Comparison of ENCODE assay signal across 14 mouse cellular contexts in the genomic region with DNA sequence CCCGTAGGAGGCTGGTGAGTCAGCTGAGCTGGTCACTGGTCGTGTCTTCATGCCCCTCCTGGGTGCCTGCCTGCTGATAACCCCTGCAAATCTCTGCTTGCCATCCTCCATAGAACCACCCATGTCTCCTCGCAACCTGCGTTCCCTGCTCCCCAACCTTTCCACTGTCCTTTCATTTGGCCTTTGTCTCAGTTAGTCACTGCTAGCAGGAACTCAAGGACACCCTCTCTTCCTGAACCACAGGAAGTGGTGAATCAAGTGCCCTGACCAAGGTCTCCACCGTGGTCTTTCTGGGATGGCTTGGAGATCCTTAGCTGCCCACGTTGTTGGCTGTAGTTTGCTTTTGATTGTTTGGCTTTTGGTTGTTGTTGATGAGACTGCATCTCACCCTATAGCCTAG. TPM values are rescaled to one million over a fixed set of nuclear protein-coding genes. Genes with fewer than 3 reads are reported as not detected.
DNase-seq lines count a peak whose midpoint lies in the region.
"Had no signal": no experiment of that assay in that cellular context is flagged by ENCODE, and none has a peak within 500 bp of the region (broad histone marks: within the 10 kb centered on the region; RNA-seq: fewer than 3 reads in every experiment).

No protein-coding gene starts in this region.

- DNase-seq in adrenal gland, postnatal 10 days: peak; percentile 35
- DNase-seq in adrenal gland, adult 18-20 months (ENCODE audit: low spot score in 2 of 2): no peak
- DNase-seq in 416B (ENCODE audit: low read depth): peak; percentile 84
- DNase-seq in adrenal gland, postnatal 36 days: peak; percentile 40 to 49
- no peak for DNase-seq in urinary bladder, postnatal 25 days (ENCODE audit: low spot score)
- DNase-seq in lung, postnatal 14 days: no peak
- DNase-seq: cerebellum, adult 18-20 months; cerebellum, adult 9-10 months; gastrocnemius, postnatal 10 days; heart, adult 11 months had no signal

RNA-seq across cellular contexts. Expression of gene Cyth4, which starts 4.3 kb away (rescaled TPM):
- 1 to 10 TPM; 7.0 to 9.9 TPM for total RNA-seq in adrenal gland, postnatal 10 days (2021)
- 1 to 10 TPM; 8.0 to 9.9 TPM for total RNA-seq in adrenal gland, adult 18-20 months (2021)
- 10 to 100 TPM in 1 of 2 experiments, 1 to 10 TPM in 1; 6.8 to 10.2 TPM for total RNA-seq in adrenal gland, postnatal 36 days (2021)

RNA-seq across cellular contexts. Expression of gene Rac2, which starts 28.6 kb away (rescaled TPM):
- 10 to 100 TPM; 21.3 to 27.1 TPM for total RNA-seq in adrenal gland, postnatal 10 days (2021)
- total RNA-seq in adrenal gland, adult 18-20 months (2021): 1 to 10 TPM; 4.2 to 8.9 TPM
- total RNA-seq in adrenal gland, postnatal 36 days (2021): 1 to 10 TPM; 3.3 to 3.7 TPM

RNA-seq across cellular contexts. Expression of gene Sstr3, which starts 56.7 kb away (rescaled TPM):
- under 1 TPM; 0.39 to 0.42 TPM for total RNA-seq in adrenal gland, postnatal 10 days (2021)
- 1 to 10 TPM in 1 of 2 experiments, under 1 TPM in 1; 0.45 to 1.2 TPM for total RNA-seq in adrenal gland, adult 18-20 months (2021)
- under 1 TPM; 0.30 to 0.70 TPM for total RNA-seq in adrenal gland, postnatal 36 days (2021)
- total RNA-seq: gastrocnemius, adult 18-20 months; heart, adult 8-10 months; heart, postnatal 25 days; hematopoietic stem cell, adult 5-6 weeks had no signal

Comparison
In these comparisons a context has a peak if more than half of its experiments do, and no peak if none do; other contexts are left out.
1. DNase-seq: peak in adrenal gland, postnatal 10 days (single experiment), 416B (single experiment) and adrenal gland, postnatal 36 days (2 of 2); none in adrenal gland, adult 18-20 months (0 of 2), urinary bladder, postnatal 25 days (single experiment) and lung, postnatal 14 days (single experiment).